Mouse (Mus musculus) midbrain, embryonic 15.5 days (tissue): Measurements from ENCODE around the gene Fmn2. TPM values are rescaled to one million over a fixed set of nuclear protein-coding genes. Genes with fewer than 3 reads are reported as not detected.

Experiments used
- ATAC-seq: fragments of 200-750 bp; cut with Nextera tagmentation; replicated peaks from 2 replicates; pipeline ENCODE4 v1.8.0; 2017; ENCODE audit warnings: moderate TSS enrichment
- H3K27ac ChIP-seq: fragments of 300-500 bp; sonication (generic); 2 replicates; pipeline ENCODE4 v1.5.1; 2015; ENCODE audit warnings: mild to moderate bottlenecking, inconsistent platforms
- H3K27me3 ChIP-seq: fragments of 300-500 bp; sonication (generic); replicated peaks from 2 replicates; pipeline ENCODE4 v1.6.1; 2015; ENCODE audit warnings: inconsistent platforms
- H3K36me3 ChIP-seq: fragments of 300-500 bp; sonication (generic); replicated peaks from 2 replicates; pipeline ENCODE4 v1.6.1; 2015; ENCODE audit warnings: inconsistent platforms
- H3K4me1 ChIP-seq: fragments of 300-500 bp; sonication (generic); 2 replicates; pipeline ENCODE4 v1.6.1; 2015; ENCODE audit warnings: inconsistent platforms
- H3K4me2 ChIP-seq: fragments of 300-500 bp; sonication (generic); 2 replicates; pipeline ENCODE4 v1.6.1; 2015; ENCODE audit warnings: inconsistent platforms, mild to moderate bottlenecking, moderate library complexity
- H3K4me3 ChIP-seq: fragments of 300-500 bp; sonication (generic); 2 replicates; pipeline ENCODE4 v1.5.1; 2015; ENCODE audit warnings: mild to moderate bottlenecking, inconsistent platforms
- H3K9ac ChIP-seq: fragments of 300-500 bp; sonication (generic); 2 replicates; pipeline ENCODE4 v1.6.1; 2015; ENCODE audit warnings: mild to moderate bottlenecking, inconsistent platforms
- H3K9me3 ChIP-seq: fragments of 300-500 bp; sonication (generic); 2 replicates; pipeline ENCODE4 v1.6.1; 2016; ENCODE audit warnings: inconsistent platforms
- WGBS: fragments of 180-500 bp; shearing (Covaris S2); methylation state at CpG from one replicate; pipeline ENCODE4 v1.1.7; 2015; ENCODE audit warnings: mixed read lengths; 5-methylcytosine and 5-hydroxymethylcytosine counted together
- polyA plus RNA-seq: library from polyadenylated mRNA; unstranded; fragments of >200 nt; fragmentation: Nextera tagmentation; extraction: Ambion mirVana; gene quantifications from 2 replicates; pipeline ENCODE4 v1.2.1, GENCODE M21; 2015

Gene Fmn2
- polyA plus RNA-seq, 1 experiment from 2014 or later: 9.0 TPM

- H3K4me1 ChIP-seq: peaks cover 15% of the 10 kb centered on the region; the same call in 1 of the 2 replicates
- no peak overlapping the region for H3K27ac ChIP-seq
- no peak overlapping the region for H3K4me3 ChIP-seq
- no peak overlapping the region for H3K9ac ChIP-seq
- H3K36me3 ChIP-seq: no peaks in the 10 kb centered on the region
- H3K9me3 ChIP-seq: no peaks in the 10 kb centered on the region
- no peak overlapping the region for H3K4me2 ChIP-seq
- ATAC-seq: peak; percentile 68
- WGBS: 60% methylated on average over 5 of the region's 5 CpGs
- no peaks in the 10 kb centered on the region for H3K27me3 ChIP-seq
Observed at GRCm38 (mm10) chr1:174521976-174522770, 20.5 kb downstream of the Fmn2 start.

DNA sequence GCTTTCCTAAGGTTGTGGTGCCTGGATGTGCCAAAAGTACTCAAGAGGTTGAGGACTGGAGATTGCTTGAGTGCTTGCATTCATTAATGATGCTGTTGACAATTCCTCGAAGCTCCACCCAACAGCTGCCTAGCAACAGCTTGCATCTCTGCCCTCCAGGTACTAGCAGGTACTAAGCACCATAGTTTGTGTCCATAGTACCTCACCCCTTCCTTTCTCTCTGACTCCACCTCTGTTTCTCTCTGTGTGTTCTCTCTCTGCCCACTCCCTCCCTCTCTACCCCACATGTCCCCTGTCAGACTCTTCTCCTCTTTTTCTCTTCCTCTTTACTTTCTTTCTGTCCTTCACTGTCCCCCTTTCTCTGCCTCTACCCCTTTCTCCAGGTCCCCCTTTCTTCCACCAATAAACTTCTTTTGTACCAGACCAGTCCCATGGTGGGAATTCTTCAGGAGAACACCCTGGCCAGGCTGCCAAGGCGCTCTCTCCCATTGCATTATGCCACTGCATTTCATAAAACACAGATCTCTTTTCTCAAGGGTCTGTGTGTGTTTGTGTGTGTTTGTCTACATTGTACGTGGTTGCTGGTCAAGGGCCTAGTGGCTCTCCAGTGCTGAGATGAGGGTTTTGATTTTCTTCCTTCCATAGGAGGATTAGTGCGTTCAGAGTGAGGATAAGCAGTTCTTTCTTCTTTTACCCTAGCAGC, 21.3 kb downstream of the Fmn2 start:
- no peaks in the 10 kb centered on the region for H3K36me3 ChIP-seq
- 50% methylated on average over 4 of the region's 4 CpGs for WGBS
- no peak overlapping the region for H3K4me3 ChIP-seq
- no peak overlapping the region for H3K9ac ChIP-seq
- no peaks in the 10 kb centered on the region for H3K27me3 ChIP-seq
- no peaks in the 10 kb centered on the region for H3K9me3 ChIP-seq
- 0 out of 2 replicates have a peak overlapping the region, but pooled peaks have one; percentile 13 for H3K27ac ChIP-seq
- H3K4me2 ChIP-seq: no peak overlapping the region
- peak; percentile 66 for ATAC-seq
- H3K4me1 ChIP-seq: peaks cover 15% of the 10 kb centered on the region; the same call in 1 of the 2 replicates

DNA sequence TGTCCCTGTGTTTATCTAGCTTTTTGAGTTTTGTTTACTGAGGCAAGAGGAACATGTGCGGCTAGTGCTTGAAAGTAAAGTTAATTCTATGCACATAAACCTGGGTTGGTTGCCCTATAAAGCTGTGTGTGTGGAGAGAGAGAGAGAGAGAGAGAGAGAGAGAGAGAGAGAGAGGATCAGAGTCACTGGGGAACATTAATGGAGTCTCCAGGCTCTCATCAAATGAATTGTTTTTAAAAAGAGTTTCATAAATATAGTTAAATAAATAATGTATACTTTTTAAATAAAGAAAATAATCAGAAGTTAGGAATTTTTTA, 21.8 kb downstream of the Fmn2 start:
- no peak overlapping the region for H3K4me2 ChIP-seq
- H3K4me3 ChIP-seq: no peak overlapping the region
- no peaks in the 10 kb centered on the region for H3K27me3 ChIP-seq
- H3K27ac ChIP-seq: 0 out of 2 replicates have a peak overlapping the region, but pooled peaks have one; percentile 13
- H3K9me3 ChIP-seq: no peaks in the 10 kb centered on the region
- peak; percentile 21; the same call in 1 of the 2 replicates for ATAC-seq
- 37% methylated on average over 1 of the region's 1 CpGs for WGBS
- no peak overlapping the region for H3K9ac ChIP-seq
- H3K4me1 ChIP-seq: peaks cover 15% of the 10 kb centered on the region; the same call in 1 of the 2 replicates
- no peaks in the 10 kb centered on the region for H3K36me3 ChIP-seq

DNA sequence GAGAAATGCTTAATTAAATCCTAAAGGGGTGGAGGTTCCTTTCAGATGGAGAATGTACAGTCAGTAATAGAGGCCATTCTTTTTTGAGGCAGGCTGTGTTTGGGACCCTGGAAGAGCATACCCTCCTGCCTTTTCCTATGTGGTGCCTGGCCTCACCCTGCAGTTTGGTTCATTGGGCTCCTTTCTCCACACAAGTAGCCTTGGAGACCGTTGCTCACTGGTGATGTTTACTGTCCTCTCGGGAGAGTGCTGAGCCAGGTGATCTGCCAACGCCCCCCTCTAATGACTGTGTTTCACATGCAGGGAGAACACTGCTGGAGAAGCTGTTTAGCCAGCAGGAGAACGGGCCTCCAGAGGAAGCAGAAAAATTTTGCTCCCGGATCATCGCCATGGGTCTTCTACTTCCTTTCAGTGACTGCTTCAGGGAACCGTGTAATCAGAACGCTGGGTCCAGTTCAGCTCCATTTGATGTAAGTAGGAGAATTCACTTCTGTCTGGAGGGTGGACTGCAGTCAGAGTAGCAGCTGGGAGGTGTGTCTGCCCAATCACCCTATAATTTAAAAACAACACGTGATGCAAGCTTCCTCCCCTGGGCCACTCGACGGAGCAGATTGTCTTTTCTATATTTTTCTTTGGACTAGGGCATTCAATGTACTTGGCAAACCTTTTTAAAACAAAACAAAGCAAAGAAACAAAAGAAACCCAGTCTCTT, 35.3 kb downstream of the Fmn2 start:
- H3K4me3 ChIP-seq: no peak overlapping the region
- H3K9ac ChIP-seq: no peak overlapping the region
- H3K9me3 ChIP-seq: no peaks in the 10 kb centered on the region
- WGBS: 42% methylated on average over 11 of the region's 11 CpGs
- ATAC-seq: peak; percentile 73
- H3K4me2 ChIP-seq: no peak overlapping the region
- no peaks in the 10 kb centered on the region for H3K27me3 ChIP-seq
- peak overlapping the region; percentile 40 for H3K27ac ChIP-seq
- H3K4me1 ChIP-seq: peaks cover 11% of the 10 kb centered on the region
- H3K36me3 ChIP-seq: no peaks in the 10 kb centered on the region

DNA sequence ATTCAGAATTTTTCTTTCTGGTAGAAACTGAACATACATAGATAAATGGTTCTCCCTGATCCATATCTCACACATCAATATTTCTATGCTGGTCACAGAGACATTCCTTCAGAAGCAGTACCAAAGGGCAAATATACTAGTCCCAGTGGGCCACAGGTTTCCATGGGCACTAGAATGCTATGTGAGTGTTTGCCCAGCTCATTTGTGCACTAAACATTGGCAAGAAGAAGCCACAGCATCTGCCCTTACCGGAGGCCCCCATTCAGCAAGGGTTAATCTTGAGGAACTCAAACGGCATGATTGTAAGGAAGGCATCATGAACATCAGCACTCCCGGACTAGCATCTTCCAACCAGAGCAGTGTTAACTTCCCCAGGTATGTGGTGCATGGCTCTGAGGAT, 35.9 kb downstream of the Fmn2 start:
- no peak overlapping the region for H3K27ac ChIP-seq
- H3K4me2 ChIP-seq: no peak overlapping the region
- H3K27me3 ChIP-seq: no peaks in the 10 kb centered on the region
- WGBS: 66% methylated on average over 3 of the region's 3 CpGs
- no peaks in the 10 kb centered on the region for H3K9me3 ChIP-seq
- H3K9ac ChIP-seq: no peak overlapping the region
- H3K36me3 ChIP-seq: no peaks in the 10 kb centered on the region
- H3K4me1 ChIP-seq: peaks cover 11% of the 10 kb centered on the region
- ATAC-seq: no peak
- H3K4me3 ChIP-seq: no peak overlapping the region

DNA sequence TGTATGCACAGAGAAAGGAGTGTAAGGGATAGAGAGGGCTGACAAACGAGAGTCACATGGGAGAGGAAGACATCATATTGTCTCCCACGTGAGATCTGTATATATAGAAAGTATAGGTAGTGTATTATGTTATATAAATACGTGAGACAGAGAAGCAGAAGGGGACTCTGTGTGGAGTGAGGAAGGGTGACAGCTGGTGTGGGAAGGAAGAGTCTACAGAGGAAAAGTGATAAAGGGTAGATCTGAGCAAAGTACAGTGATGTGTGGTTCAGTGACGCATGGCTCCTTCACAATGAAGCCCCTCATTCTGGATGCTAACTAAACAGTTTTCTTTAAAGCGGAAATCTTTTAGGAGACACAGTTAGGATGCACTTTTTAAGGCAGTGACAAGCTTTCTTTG, 46.7 kb downstream of the Fmn2 start:
- WGBS: 85% methylated on average over 5 of the region's 5 CpGs
- Histone ChIP-seq H3K27ac (no peak overlapping the region), H3K9ac (no peak overlapping the region), H3K4me2 (no peak overlapping the region), H3K36me3 (no peaks in the 10 kb centered on the region), H3K27me3 (no peaks in the 10 kb centered on the region), H3K4me1 (no peaks in the 10 kb centered on the region), H3K4me3 (no peak overlapping the region), H3K9me3 (no peaks in the 10 kb centered on the region)
- ATAC-seq: no peak

DNA sequence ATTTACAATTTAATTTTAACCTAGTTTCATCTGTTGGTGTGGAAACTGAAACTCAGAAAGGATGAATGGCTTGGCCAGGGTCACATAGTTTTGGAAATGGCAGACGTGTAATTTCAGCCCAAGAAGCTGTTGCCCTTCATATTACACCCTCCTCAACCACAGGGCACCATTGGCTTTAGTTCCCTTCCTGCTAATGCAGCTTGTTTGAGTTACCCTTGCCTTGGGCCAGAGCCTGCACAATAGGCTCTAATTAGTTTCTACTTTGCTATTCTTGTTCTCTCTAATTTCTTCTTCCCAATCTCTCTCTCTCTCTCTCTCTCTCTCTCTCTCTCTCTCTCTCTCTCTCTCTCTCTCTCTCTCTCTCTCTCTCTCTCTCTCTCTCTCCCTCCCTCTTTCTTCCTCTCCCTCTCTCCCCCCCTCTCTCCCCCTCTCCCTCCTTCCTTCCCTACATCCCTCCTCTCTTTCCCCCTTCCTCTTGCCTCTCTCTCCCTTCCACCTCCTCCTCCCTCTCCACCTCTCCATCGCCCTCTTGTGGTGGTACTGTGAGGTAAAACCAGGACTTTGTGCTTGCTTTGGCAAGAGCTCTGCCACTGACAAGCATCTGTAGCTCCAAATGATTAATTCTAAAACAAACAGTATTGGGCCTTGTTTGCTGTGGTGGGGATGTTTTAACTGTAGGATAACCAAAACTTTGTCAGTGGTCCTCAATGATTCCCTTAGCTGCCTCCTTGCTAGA, 51.8 kb downstream of the Fmn2 start:
- no peaks in the 10 kb centered on the region for H3K27me3 ChIP-seq
- H3K9ac ChIP-seq: no peak overlapping the region
- H3K4me1 ChIP-seq: no peaks in the 10 kb centered on the region
- 32% methylated on average over 2 of the region's 2 CpGs for WGBS
- no peak overlapping the region for H3K4me3 ChIP-seq
- no peak overlapping the region for H3K4me2 ChIP-seq
- H3K36me3 ChIP-seq: no peaks in the 10 kb centered on the region
- H3K27ac ChIP-seq: no peak overlapping the region
- H3K9me3 ChIP-seq: no peaks in the 10 kb centered on the region
- no peak for ATAC-seq

DNA sequence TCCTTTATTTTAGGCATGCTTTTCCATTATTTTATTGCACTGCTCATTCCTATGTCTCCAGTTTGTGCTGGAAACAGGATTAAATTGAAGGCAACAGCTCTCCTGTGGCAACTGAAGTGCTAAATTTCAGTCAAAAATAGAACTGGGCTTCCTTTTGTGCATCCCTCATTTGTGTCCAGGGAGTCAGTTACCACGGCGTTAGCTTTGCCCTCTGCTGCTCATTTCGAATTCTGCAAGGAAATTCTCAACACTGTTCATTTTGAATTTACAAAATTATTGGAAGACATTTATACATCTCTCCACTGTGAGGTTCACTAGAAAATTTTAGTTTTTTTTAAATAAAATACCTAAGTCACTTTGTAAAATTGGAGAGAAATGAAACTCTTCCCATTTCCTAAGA, 53.8 kb downstream of the Fmn2 start:
- no peak overlapping the region for H3K27ac ChIP-seq
- H3K27me3 ChIP-seq: no peaks in the 10 kb centered on the region
- H3K4me1 ChIP-seq: no peaks in the 10 kb centered on the region
- ATAC-seq: no peak
- H3K36me3 ChIP-seq: no peaks in the 10 kb centered on the region
- no peak overlapping the region for H3K9ac ChIP-seq
- WGBS: 49% methylated on average over 3 of the region's 3 CpGs
- no peak overlapping the region for H3K4me2 ChIP-seq
- H3K9me3 ChIP-seq: no peaks in the 10 kb centered on the region
- H3K4me3 ChIP-seq: no peak overlapping the region

GRCm38 (mm10) chr1:174557211-174557610, 55.6 kb downstream of the Fmn2 start:
- WGBS: 68% methylated on average over 4 of the region's 4 CpGs
- no peaks in the 10 kb centered on the region for H3K9me3 ChIP-seq
- H3K4me3 ChIP-seq: no peak overlapping the region
- no peaks in the 10 kb centered on the region for H3K36me3 ChIP-seq
- no peak overlapping the region for H3K4me2 ChIP-seq
- no peak overlapping the region for H3K9ac ChIP-seq
- no peak overlapping the region for H3K27ac ChIP-seq
- H3K4me1 ChIP-seq: no peaks in the 10 kb centered on the region
- no peaks in the 10 kb centered on the region for H3K27me3 ChIP-seq
- no peak for ATAC-seq

- WGBS: 88% methylated on average over 3 of the region's 3 CpGs
- ATAC-seq: no peak
Observed at GRCm38 (mm10) chr1:174557841-174558240, 56.2 kb downstream of the Fmn2 start.

GRCm38 (mm10) chr1:174558488-174558887, 56.9 kb downstream of the Fmn2 start:
- Histone ChIP-seq H3K4me3 (no peak overlapping the region), H3K36me3 (no peaks in the 10 kb centered on the region), H3K9me3 (no peaks in the 10 kb centered on the region), H3K27ac (no peak overlapping the region), H3K27me3 (no peaks in the 10 kb centered on the region), H3K4me2 (no peak overlapping the region), H3K4me1 (no peaks in the 10 kb centered on the region), H3K9ac (no peak overlapping the region)
- ATAC-seq: no peak
- WGBS: 90% methylated on average over 2 of the region's 2 CpGs

More at GRCm38 (mm10) chr1:174557841-174558240, 56.2 kb downstream of the Fmn2 start:
- no peaks in the 10 kb centered on the region for H3K27me3 ChIP-seq
- H3K27ac ChIP-seq: no peak overlapping the region
- H3K4me2 ChIP-seq: no peak overlapping the region
- no peak overlapping the region for H3K4me3 ChIP-seq
- H3K9ac ChIP-seq: no peak overlapping the region
- no peaks in the 10 kb centered on the region for H3K4me1 ChIP-seq
- H3K36me3 ChIP-seq: no peaks in the 10 kb centered on the region
- no peaks in the 10 kb centered on the region for H3K9me3 ChIP-seq

GRCm38 (mm10) chr1:174564561-174564960, 62.9 kb downstream of the Fmn2 start:
- 92% methylated on average over 6 of the region's 6 CpGs for WGBS
- Histone ChIP-seq H3K4me2 (no peak overlapping the region), H3K27ac (no peak overlapping the region), H3K4me1 (no peaks in the 10 kb centered on the region), H3K27me3 (no peaks in the 10 kb centered on the region), H3K36me3 (no peaks in the 10 kb centered on the region), H3K4me3 (no peak overlapping the region), H3K9ac (no peak overlapping the region), H3K9me3 (no peaks in the 10 kb centered on the region)
- ATAC-seq: no peak
